Mouse (Mus musculus) monocyte, adult 2 months (primary cell): Measurements from ENCODE around the gene 9230110F15Rik.
"Not testable (repeated sequence)": the region's sequence is repeated elsewhere in the genome, so short reads cannot be mapped to it uniquely, and the experiment has no call there.

Source experiments
- DNase-seq, 2 experiments: peaks; one replicate each; pipeline ENCODE4 v3.0.0; 2022; ENCODE audit warnings: low spot score in 2 of 2, low read depth in 1 of 2

Gene 9230110F15Rik

DNA sequence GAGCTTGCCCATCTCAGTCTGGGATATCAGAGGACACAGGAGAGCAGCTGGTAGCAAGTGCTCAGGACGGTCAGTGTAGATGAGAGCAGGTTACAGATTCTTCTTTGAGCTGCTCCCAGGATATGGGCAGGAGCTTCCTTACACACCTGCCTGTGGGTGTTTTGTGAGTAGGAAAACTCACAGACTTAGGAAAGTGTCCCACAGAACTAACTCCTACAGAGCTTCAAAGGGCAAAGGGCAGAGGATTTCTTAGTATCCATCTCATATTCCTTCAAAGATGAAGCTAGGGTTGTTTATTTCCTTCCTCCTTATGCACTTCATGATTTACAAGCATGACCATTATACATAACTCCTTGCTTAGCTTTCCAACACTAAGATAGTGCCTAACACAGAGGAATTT, at the start of gene 9230110F15Rik:
Gene 9230110F15Rik (minus strand): TSS at position 101 of the 400 bp plus-strand sequence.
- no peak for DNase-seq

DNA sequence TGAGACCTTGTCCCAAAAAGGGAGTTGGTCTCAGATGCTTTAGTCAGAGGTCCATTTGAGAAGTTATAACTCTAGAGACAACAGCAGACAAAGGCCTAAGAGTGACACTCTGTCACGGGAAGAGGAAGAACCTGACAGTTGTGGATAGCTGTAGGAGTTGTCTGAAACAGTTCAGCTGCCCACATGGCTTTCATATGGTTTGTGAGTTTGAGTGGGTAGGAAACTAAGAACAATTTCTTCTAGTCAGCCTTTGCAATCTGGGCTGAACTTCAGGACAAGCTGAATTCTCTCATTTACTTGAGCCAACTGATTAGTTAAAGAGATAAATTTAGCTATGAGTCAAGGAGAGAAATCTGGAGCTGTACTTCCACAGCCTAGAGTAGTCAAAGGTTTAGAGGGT, 49.2 kb upstream of the 9230110F15Rik start:
- not testable (repeated sequence) for DNase-seq

DNA sequence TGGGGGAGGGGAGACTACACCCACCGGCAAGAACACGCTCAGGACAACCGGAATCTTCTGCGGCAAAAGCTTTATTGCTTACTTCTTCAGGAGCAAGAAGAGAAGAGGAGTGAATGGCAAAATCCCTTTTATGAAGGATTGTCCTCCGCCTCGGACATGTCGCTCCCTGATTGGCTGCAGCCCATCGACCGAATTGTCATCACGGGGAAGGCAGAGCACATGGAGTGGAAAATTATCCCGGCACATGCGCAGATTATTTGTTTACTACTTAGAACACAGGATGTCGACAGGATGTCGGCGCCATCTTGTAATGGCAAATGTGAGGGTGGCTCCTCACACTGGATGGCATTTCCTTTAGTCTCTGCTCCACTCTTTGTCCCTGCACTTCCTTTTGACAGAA, 26.1 kb downstream of the 9230110F15Rik start:
- not testable (repeated sequence) for DNase-seq

DNA sequence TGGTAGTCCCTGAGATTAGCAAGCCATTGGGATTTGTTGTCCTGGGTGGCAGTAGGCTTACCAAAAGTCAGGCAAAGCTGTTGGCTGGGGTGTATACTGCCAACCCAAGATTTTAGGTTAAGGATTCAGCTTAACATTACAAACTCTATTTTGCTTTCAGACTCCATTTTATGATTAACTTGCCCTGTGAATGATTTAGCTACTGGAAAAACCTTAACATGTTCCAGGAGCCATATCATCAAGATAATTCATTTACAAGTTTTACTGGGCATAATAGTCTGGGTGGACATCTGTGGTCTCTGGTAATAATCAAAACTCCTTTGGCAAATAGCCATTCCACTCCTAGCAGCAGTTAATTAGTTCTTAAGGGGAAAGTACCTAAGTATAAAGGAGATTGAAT, 45.8 kb downstream of the 9230110F15Rik start:
- DNase-seq, result no peak

DNA sequence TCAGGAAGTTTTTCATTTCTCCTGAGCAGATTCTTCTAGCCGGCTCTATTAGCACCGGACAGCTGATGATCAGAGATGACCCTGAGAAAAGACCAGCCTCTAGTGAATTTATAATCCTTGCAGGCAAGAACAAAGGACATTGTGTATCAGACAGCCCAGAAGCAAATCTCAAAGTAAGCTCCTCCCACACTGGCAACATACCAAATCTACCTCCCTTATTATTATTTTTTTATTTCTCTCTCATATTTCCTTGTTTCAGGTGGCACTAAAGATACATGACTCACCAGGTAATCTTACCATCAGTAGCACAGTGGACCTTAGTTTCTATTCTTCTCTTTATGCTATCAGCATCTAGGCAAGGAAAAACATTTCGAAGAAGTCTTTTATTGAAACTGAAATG, 53.9 kb downstream of the 9230110F15Rik start, which contains the start of the genes Gm27235 and D730048I06Rik:
Gene Gm27235 (minus strand): TSS at position 101 of the 400 bp plus-strand sequence.
Gene D730048I06Rik (minus strand): TSS at position 112 of the 400 bp plus-strand sequence.
- no peak for DNase-seq
